Mouse (Mus musculus) ES-Bruce4 (cell line): ENCODE results near the gene Ccdc54.

Experiments used
- CTCF ChIP-seq: IDR thresholded peaks from one replicate; pipeline ENCODE4 v1.8.1; 2011; ENCODE audit warnings: low read depth, low read length
- EP300 ChIP-seq: IDR thresholded peaks from 2 replicates; pipeline ENCODE4 v1.6.1; 2011; ENCODE audit warnings: low read depth, low read length; ENCODE audit not compliant: insufficient read depth
- POLR2A ChIP-seq: IDR thresholded peaks from one replicate; pipeline ENCODE4 v1.8.1; 2011; ENCODE audit warnings: low read length; ENCODE audit not compliant: insufficient read depth

GRCm38 (mm10) chr16:50612944-50613343 lies 22.0 kb upstream of the Ccdc54 start:
- no peak for TF ChIP-seq POLR2A
- TF ChIP-seq EP300: no peak
- TF ChIP-seq CTCF: no peak
